Mouse (Mus musculus): Measurements from ENCODE around the gene Gtf2h4.

Gene Gtf2h4

GRCm38 (mm10) chr17:35697759-35698500, 24.4 kb upstream of the Gtf2h4 start:
- in situ Hi-C loops (cut with MboI, MseI) = no loop called here

DNA sequence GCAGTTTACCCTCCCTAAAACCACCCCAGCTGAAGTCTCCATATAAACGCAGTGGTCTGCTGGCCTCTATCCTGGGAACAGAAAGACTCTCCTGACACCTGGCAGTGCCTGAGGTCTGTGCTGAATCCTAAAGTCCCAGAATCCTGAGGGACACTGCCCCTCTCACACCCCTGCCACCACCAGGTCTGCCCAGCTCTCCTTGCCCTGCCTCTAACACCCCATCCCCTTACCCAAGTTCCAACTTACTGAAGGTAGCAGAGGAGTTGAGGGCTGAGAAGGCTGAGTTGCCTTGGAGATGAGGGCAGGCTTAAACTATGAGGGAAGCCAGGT, 23.9 kb upstream of the Gtf2h4 start:
- in situ Hi-C loops (cut with MboI, MseI) = no loop called here

GRCm38 (mm10) chr17:35696691-35697090, 23.2 kb upstream of the Gtf2h4 start:
- in situ Hi-C loops (cut with MboI, MseI) = no loop called here

- in situ Hi-C loops (cut with MboI, MseI) = no loop called here
Measured at GRCm38 (mm10) chr17:35695289-35695688, 21.8 kb upstream of the Gtf2h4 start.

GRCm38 (mm10) chr17:35693906-35694305, 20.4 kb upstream of the Gtf2h4 start:
- in situ Hi-C loops (cut with MboI, MseI) = no loop called here

DNA sequence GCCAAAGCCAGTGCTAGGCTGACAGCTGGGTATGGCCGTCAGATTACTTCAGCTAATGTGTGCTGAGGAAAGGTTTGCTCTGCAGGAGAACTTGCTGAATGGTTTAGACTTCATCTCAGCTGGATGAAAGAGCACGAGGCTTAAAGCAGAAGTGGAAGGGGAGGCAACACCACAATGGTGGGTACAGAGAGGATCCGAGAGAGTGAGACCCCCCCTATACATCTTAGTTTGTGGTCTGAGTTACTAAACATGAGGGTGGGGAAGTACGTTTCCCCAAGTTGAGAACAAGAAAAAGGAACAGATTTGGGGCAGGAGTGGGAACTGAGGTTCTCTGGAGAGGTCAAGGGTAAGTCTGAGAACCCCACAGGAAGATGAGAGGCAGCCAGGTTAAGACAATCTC, 18.8 kb upstream of the Gtf2h4 start:
- in situ Hi-C loops (cut with MboI, MseI) = no loop called here

DNA sequence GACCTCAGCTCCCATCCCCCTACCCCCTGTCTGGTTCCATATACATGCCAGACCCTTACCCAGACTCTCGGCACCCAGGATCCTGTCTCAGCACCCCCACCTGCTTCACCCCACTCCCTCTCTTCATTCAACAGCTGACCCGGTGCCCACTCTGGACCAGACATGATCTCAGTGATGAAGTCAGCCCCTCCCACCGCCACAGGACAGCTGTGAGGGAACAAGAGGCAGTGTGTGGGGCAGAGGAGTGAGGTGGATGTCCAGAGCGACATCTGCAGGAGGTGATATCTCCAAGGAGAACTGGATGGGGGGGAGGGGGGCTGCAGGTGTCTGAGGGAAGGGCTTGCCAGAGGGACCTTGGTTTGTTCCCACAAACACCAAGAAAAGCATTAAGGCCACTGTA, 18.3 kb upstream of the Gtf2h4 start:
- in situ Hi-C loops (cut with MboI, MseI) = no loop called here

DNA sequence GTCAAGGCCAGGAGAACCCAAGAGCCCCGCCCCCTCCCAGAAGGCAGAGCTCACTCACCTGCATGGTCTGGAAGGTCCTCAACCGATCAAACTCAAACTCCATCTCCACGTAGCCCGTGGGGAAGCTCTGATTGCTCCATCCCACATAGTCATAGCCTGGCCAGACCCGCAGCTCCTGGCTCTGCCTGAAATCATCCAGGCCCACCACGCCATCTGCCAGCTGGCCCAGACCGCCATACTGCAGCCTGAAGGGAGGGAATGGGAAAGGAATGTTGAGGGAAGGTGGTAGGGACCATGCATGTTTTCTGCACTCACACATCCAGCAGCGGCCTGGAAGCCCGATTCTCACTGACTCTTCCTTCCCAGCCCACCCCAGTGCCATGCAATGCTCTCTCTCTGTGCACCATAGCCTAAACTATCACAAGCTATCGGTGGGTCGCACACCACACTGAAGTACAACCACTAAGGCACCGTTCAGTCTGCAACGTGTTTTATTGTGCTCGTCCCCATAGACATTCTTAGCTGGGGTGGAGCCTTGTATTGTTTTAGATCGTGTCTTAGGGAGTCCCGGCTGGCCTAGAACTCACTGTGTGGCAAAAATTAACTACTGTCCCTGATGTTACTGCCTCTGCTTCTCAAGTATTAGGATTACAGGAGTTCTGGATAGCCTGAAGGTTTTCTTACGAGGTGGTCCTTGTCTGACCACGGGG, 16.6 kb upstream of the Gtf2h4 start:
- in situ Hi-C loops (cut with MboI, MseI) = no loop called here

DNA sequence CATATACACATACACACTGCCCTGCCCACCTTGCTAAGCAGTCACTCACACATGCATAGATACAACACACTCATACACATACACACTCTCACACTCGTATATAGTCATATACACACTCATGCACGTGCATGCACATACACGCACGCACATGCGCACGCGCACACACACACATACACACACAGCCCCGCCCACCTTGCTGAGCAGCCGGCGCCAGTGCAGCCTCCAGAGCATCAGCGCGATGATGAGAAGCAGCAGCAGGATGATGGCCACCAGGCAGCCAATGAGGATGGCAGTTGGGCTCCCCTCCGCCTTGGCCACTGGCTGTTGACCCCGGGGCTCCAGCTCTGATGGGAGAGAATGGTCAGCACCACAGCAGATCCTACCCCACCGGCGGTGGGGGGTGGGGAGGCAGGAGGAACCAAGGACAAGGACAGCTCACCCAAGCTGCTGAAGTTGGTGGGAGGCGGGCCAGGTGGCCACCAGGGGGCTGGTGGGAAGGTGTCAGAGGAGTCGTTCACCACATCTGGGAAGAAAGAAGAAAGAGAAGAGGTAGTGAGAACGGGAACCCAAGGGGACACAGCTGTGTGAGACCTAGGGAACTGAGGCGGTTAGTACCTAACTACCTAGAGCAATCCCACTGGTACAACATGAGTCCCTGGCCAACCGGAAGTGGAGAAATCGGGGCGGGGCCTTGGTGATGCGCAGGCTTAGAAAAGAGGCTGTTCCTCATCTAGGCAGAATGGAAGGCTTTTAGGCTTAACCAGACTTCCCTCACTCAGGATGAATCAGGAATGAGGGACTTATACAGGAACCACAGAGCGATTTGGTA, 15.0 kb upstream of the Gtf2h4 start:
- in situ Hi-C loops (cut with MboI, MseI) = no loop called here

DNA sequence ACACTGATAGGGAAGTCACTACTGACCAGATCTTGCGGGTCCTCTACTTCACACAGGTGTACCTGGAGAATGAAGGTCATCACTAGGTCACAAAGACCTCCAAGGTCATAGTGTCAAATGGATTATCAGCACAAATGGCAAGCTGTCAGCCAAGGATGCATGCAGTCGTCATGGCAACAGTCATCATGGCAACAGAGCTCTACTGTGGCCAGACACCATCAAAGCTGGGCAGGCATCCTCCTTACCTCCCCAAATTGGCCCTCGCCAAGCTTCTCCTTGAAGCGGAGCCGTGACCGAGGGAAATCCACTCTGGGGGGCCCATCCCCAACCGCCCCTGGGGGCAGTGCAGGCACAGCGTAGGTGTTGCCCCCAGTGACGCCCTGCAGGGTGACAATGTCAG, 11.5 kb upstream of the Gtf2h4 start:
- in situ Hi-C loops (cut with MboI, MseI) = no loop called here

- in situ Hi-C loops (cut with MboI, MseI) = no loop called here
Measured at GRCm38 (mm10) chr17:35681986-35682385, 8.4 kb upstream of the Gtf2h4 start.

- in situ Hi-C loops (cut with MboI, MseI) = no loop called here
Measured at GRCm38 (mm10) chr17:35680591-35680990, 7.1 kb upstream of the Gtf2h4 start.

DNA sequence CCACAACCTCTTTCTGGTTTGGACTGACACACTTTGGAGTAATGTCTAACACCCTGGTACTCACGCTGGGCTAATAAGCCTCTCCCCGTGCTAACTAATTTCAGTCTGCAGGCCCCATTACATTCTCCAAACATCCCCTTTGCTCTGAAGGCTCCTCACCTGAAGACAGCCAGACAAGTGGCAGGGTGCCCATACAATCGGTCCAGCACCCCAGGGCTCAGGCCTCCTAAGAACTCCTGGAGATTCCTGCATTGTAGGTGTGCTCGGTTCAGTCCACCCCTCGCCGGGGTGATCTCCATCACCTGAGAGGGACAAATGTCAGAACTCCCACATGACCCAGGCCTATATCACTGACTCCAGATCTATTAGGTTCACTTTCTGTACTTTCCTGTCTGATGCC, 1.0 kb downstream of the Gtf2h4 start:
- in situ Hi-C loops (cut with MboI, MseI) = loop anchor here (5.0 kb wide), 1 partner anchor 35 kb away; no protein-coding TSS in a partner anchor

DNA sequence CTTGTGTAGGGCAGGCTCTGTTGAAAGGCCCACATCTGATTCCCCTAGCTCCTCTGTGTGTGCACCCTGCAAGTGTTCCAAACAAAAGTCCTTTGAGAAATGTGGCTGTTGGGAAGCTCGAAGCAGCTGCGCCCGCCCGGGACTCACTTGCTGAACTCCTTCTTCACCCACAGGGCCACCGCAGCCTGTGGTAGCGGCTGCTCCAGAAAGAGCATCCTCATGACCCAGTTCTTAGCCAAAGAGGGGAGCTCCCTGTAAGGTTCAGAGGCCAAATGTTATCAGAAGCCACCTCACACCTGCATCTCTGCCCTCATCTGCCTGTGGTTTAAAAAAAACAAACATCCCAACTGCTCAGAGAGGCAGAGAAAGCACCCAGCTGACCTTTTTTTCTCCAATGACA, 1.7 kb downstream of the Gtf2h4 start:
- in situ Hi-C loops (cut with MboI, MseI) = loop anchor here (5.0 kb wide), 1 partner anchor 35 kb away; no protein-coding TSS in a partner anchor

- in situ Hi-C loops (cut with MboI, MseI) = loop anchor here (5.0 kb wide), 1 partner anchor 38 kb away; no protein-coding TSS in a partner anchor
Measured at GRCm38 (mm10) chr17:35669731-35670130, 3.8 kb downstream of the Gtf2h4 start.

DNA sequence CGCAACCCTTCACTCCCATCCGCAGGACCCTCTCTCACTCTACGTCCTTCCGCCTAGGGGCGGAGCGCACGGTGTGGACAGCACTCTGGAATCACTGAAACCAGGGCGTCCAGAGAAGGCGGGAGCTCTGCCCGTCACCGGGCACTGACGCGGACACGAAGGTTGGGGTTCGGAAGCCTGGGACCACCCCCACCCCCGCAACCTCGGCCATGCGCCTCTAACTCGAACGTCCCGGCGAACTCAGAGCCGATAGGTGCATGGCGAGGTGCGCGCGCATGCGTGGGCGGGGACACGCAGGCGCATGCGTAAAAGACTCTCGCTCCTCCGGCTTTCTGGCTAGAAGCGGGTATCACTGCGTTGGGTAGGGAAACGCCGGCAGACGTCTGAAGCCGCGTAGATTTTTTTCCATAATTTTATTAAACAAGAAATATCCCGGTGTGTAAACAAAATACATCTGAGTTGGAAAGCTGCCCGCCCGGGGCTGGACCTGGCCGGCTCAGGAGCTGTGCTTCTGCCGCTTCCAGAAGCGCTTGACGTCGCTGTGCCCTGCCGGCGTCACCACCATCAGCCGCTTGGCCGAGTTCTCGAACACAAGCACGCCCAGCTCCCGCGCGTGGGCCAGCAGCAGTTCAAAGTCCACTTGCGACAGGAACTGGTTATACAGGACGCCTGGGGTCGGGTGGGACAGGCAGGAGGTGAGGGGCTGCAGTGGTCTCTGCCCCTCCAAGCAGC, 6.0 kb downstream of the Gtf2h4 start, which contains the start of gene Vars2:
Vars2 (minus strand) TSS at position 259 of the 732 bp plus-strand sequence.
- in situ Hi-C loops (cut with MboI, MseI) = no loop called here

DNA sequence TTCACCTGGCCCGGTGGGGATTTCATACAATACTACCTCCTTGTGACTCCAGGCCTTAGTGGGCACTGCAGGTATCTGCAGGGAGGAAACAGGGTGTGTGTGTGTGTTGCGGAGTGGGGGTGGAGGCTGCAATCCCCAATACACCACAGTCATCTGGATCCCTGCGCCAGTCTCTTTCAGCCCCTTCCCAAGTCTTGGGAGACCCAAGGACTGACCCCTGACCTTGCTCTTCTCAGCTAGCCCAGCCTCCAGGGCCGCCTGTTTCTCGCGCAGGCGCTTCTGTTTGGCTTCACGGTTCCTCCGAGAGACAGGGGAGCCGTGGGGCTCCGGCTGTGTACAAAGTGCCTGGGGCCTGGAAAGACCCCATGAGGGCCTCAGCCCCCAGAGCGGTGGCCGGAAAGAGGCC, 6.7 kb downstream of the Gtf2h4 start:
- in situ Hi-C loops (cut with MboI, MseI) = no loop called here

DNA sequence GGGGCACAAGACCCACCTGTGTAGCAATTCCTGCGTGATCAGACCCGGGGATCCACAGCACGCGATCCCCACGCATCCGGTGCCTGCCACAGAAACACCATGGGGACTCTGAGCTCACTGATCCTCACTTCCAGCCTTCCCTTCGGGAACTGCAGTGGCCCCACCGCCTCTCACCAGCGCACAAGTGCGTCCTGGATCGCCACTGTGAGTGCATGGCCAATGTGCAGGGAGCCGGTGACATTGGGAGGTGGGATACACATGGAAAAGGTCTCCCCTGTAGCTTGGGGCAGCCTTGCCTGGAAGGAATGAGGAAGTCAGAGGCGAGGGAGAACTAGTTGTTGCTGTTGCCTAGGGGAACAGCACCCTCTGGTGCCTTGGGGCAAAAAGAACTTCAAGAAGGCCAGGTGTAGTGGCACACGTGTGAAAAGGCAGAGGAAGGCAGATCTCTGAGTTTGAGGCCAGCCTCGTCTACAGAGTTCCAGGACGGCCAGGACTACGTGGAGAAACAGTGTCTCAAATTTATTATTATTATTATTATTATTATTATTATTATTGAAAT, 7.5 kb downstream of the Gtf2h4 start:
- in situ Hi-C loops (cut with MboI, MseI) = no loop called here

DNA sequence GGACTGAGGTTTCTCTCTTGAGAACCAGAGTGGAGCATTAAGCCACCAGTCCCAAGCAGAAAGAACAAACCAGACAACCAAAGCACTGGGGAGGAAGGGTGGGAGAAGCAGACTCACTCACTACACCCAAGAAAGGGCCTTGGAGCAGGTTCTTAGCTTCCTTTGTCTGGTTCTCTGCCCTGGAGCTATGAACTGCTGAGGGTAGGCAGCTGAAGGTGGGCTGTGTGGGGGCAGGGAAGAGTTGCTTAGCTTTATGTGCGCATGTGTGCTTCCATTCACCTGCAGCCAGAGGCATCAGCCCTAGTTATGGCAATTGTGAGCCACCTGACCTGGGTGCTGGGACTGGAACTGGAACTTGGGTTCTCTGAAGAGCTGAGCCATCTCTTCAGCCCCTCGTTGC, 20.5 kb downstream of the Gtf2h4 start:
- in situ Hi-C loops (cut with MboI, MseI) = no loop called here

DNA sequence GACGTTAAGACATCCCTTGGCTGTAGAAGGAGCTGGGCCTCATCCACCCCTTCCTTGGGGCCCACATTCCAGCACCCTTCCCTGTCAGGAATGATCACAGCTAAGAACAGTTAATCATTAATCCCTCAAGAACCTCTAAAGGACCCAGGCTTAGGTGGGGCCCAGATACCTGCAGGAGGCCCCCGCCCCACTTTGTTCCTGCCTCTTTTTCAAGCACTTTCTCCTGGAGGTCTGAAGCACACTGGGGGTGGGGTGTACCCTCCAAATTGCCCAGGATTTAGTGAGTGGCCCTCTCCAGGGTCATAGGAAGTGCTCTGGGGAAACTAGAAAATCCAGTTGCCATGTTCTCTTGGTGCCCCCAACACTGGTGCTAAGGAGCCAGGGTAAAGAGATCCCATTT, 24.1 kb downstream of the Gtf2h4 start:
- in situ Hi-C loops (cut with MboI, MseI) = no loop called here

GRCm38 (mm10) chr17:35643609-35644236, 29.8 kb downstream of the Gtf2h4 start, which contains the start of gene Mucl3:
Gene Mucl3 (minus strand): TSS chr17:35643695.
- in situ Hi-C loops (cut with MboI, MseI) = no loop called here
